Mouse (Mus musculus): ENCODE measurements around the gene 1110059G10Rik.
A peak's percentile ranks its signal among the peaks of the same experiment; 100 is the strongest.

1110059G10Rik gene

DNA sequence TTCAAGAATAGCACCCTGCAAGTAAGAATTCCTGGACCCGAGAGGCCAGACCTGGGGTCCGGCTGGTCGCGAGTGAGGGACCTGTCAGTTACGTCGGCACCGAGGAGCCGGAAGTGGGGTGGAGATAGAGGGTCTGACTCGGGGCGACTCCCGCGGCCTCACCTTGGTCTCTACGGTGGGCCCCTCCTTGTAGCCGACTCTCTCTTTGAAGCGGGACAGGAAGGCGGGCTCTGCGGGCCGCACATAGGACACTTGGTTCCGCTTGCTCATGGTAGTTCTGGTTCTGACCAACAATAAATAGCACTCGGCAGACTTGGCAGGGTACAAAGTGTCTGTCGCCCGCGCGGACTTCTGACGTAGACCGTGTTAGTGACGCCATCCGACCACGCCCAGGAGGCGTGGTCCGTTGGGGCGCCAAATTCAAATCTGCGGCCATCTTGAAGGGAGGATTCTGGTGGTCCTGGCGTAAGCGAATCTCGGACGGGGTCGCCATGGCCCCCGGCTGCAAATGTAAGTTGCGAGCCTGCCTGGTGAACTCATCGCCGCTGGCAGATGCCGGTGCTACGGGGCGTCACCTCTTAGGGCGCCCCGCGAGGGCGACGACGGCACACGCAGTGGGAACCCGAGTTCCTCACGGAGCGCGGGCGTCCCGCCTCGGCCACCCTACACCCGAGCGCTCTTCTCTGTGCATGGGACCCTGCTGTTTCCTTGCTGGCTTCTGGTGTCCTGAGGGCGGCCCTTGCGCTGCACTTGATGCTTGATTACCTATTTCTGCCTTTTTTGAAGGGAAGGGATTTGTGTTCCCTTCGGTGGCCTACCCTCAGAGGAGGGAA lies at the start of gene 1110059G10Rik, which contains the start of gene Kif15:
Gene 1110059G10Rik, minus strand, starts transcription at position 358 of the 833 bp plus-strand sequence.
Gene Kif15, plus strand, starts transcription at position 404 of the 833 bp plus-strand sequence.
- DNase-seq (ENCODE audit: low spot score): peak; percentile 92

GRCm38 (mm10) chr9:122999193-122999586 lies 48.4 kb upstream of the 1110059G10Rik start:
- no peak for DNase-seq (ENCODE audit: low spot score)

- DNase-seq (ENCODE audit: low spot score): no peak
Measured at GRCm38 (mm10) chr9:122998406-122999192, 47.8 kb upstream of the 1110059G10Rik start.

GRCm38 (mm10) chr9:122928915-122929314 lies 21.9 kb downstream of the 1110059G10Rik start:
- no peak for DNase-seq (ENCODE audit: low spot score)

GRCm38 (mm10) chr9:122922936-122923381 lies 27.8 kb downstream of the 1110059G10Rik start, which contains the start of gene Zfp105:
Gene Zfp105, plus strand, starts transcription at chr9:122923072.
- DNase-seq (ENCODE audit: low spot score): peak; percentile 87

- no peak for DNase-seq (ENCODE audit: low spot score)
Measured at GRCm38 (mm10) chr9:122922436-122922835, 28.4 kb downstream of the 1110059G10Rik start.

- DNase-seq (ENCODE audit: low spot score): peak; percentile 85
Measured at GRCm38 (mm10) chr9:122902717-122903535, 47.9 kb downstream of the 1110059G10Rik start.

- DNase-seq (ENCODE audit: low spot score): no peak
Measured at GRCm38 (mm10) chr9:122901047-122901446, 49.8 kb downstream of the 1110059G10Rik start.
